Comparison of ENCODE assay signal across 8 mouse cellular contexts in genomic region chr8:105851651-105852143, GRCm38 (mm10). TPM values are rescaled to one million over a fixed set of nuclear protein-coding genes. Genes with fewer than 3 reads are reported as not detected.
A peak's percentile ranks its signal among the peaks of the same experiment; 100 is the strongest.
DNase-seq lines count a peak whose midpoint lies in the region; ATAC-seq and TF ChIP-seq lines count a peak whose summit lies in the region.

No protein-coding gene starts in this region.

- peaks cover 32% of the 10 kb centered on the region for H3K4me1 ChIP-seq in embryonic facial prominence, embryonic 10.5 days
- peaks cover 3% of the 10 kb centered on the region for H3K4me1 ChIP-seq in intestine, postnatal 0 days (replicated peaks; ENCODE audit: control insufficient read depth, insufficient read depth, low read length)
- peaks cover 21% of the 10 kb centered on the region for H3K4me1 ChIP-seq in limb, embryonic 10.5 days
- H3K4me1 ChIP-seq in midbrain, embryonic 12.5 days: peaks cover 21% of the 10 kb centered on the region
- H3K4me1 ChIP-seq in small intestine, adult 2 months (ENCODE audit: control insufficient read depth, insufficient read depth, insufficient read length, low read length): peaks cover 9% of the 10 kb centered on the region

- ATAC-seq in granulocyte monocyte progenitor cell, adult 5-6 weeks (replicated peaks; ENCODE audit: poor library complexity, severe bottlenecking): peak; percentile 83
- ATAC-seq in intestine, postnatal 0 days: peak; percentile 60
- ATAC-seq in midbrain, embryonic 12.5 days (ENCODE audit: low FRiP score, low read depth): peak; percentile 83

- under 1% methylated on average over 34 of the region's 34 CpGs for WGBS in embryonic facial prominence, embryonic 10.5 days
- under 1% methylated on average over 34 of the region's 34 CpGs for WGBS in intestine, postnatal 0 days
- under 1% methylated on average over 34 of the region's 34 CpGs for WGBS in limb, embryonic 10.5 days
- WGBS in midbrain, embryonic 12.5 days: under 1% methylated on average over 34 of the region's 34 CpGs
- under 1% methylated on average over 34 of the region's 34 CpGs for whole genome bisulfite sequencing in small intestine, adult 2 months

- peak overlapping the region; percentile 73 for H3K9ac ChIP-seq in intestine, postnatal 0 days (ENCODE audit: low read depth, low read length)
- H3K9ac ChIP-seq in midbrain, embryonic 12.5 days (replicated peaks): peak overlapping the region; percentile 81

- peak; percentile 85 for DNase-seq in 3134 (ENCODE audit: extremely low read depth, insufficient read length, low spot score)
- peak; percentile 93 for DNase-seq in adrenal gland, postnatal 14 days
- DNase-seq in embryonic facial prominence, embryonic 10.5 days (ENCODE audit: low spot score): peak; percentile 94
- peak; percentile 92 for DNase-seq in limb, embryonic 10.5 days (ENCODE audit: low spot score)

- peak overlapping the region; percentile 83 for H3K4me3 ChIP-seq in embryonic facial prominence, embryonic 10.5 days
- peak overlapping the region; percentile 86 for H3K4me3 ChIP-seq in intestine, postnatal 0 days (ENCODE audit: low read depth, low read length)
- peak overlapping the region; percentile 79 for H3K4me3 ChIP-seq in limb, embryonic 10.5 days
- H3K4me3 ChIP-seq in midbrain, embryonic 12.5 days: peak overlapping the region; percentile 76
- peak overlapping the region; percentile 86 for H3K4me3 ChIP-seq in small intestine, adult 2 months (ENCODE audit: low read depth, low read length)

- no peaks in the 10 kb centered on the region for H3K27me3 ChIP-seq in embryonic facial prominence, embryonic 10.5 days (replicated peaks; ENCODE audit: low read depth, poor library complexity, severe bottlenecking)
- H3K27me3 ChIP-seq in intestine, postnatal 0 days (replicated peaks; ENCODE audit: control insufficient read depth, insufficient read depth, low read length): no peaks in the 10 kb centered on the region
- H3K27me3 ChIP-seq in limb, embryonic 10.5 days (ENCODE audit: low read depth, poor library complexity, severe bottlenecking): no peaks in the 10 kb centered on the region
- no peaks in the 10 kb centered on the region for H3K27me3 ChIP-seq in midbrain, embryonic 12.5 days
- no peaks in the 10 kb centered on the region for H3K27me3 ChIP-seq in small intestine, adult 2 months (ENCODE audit: control insufficient read depth, insufficient read depth, low read length)

- TF ChIP-seq CTCF in intestine, postnatal 0 days (IDR thresholded peaks at IDR 0.05; ENCODE audit: low read depth): no peak
- no peak for TF ChIP-seq CTCF in small intestine, adult 2 months (IDR thresholded peaks at IDR 0.05; ENCODE audit: extremely low read depth, insufficient read length, insufficient replicate concordance, low read depth, low read length)

- peaks cover 33% of the 10 kb centered on the region for H3K36me3 ChIP-seq in embryonic facial prominence, embryonic 10.5 days (replicated peaks)
- peaks cover 23% of the 10 kb centered on the region for H3K36me3 ChIP-seq in intestine, postnatal 0 days (ENCODE audit: control insufficient read depth, insufficient read depth)
- peaks cover 33% of the 10 kb centered on the region for H3K36me3 ChIP-seq in limb, embryonic 10.5 days
- H3K36me3 ChIP-seq in midbrain, embryonic 12.5 days: peaks cover 31% of the 10 kb centered on the region
- H3K36me3 ChIP-seq in small intestine, adult 2 months (ENCODE audit: control insufficient read depth, insufficient read depth, low read length): no peaks in the 10 kb centered on the region; the same call in none of the 2 replicates

- H3K4me2 ChIP-seq in intestine, postnatal 0 days (replicated peaks; ENCODE audit: low read depth): peak overlapping the region; percentile 86
- peak overlapping the region; percentile 87 for H3K4me2 ChIP-seq in midbrain, embryonic 12.5 days (replicated peaks)

- H3K27ac ChIP-seq in embryonic facial prominence, embryonic 10.5 days (replicated peaks): peak overlapping the region; percentile 88
- H3K27ac ChIP-seq in intestine, postnatal 0 days (ENCODE audit: low read depth, low read length): peak overlapping the region; percentile 54; the same call in 1 of the 2 replicates
- H3K27ac ChIP-seq in limb, embryonic 10.5 days: peak overlapping the region; percentile 85
- peak overlapping the region; percentile 64 for H3K27ac ChIP-seq in midbrain, embryonic 12.5 days (replicated peaks)
- no peak overlapping the region for H3K27ac ChIP-seq in small intestine, adult 2 months (ENCODE audit: insufficient read depth, low read depth, low read length)

- H3K9me3 ChIP-seq in embryonic facial prominence, embryonic 10.5 days: no peaks in the 10 kb centered on the region
- H3K9me3 ChIP-seq in intestine, postnatal 0 days (ENCODE audit: control insufficient read depth): no peaks in the 10 kb centered on the region
- no peaks in the 10 kb centered on the region for H3K9me3 ChIP-seq in limb, embryonic 10.5 days (replicated peaks)
- no peaks in the 10 kb centered on the region for H3K9me3 ChIP-seq in midbrain, embryonic 12.5 days

- peak; percentile 41 for TF ChIP-seq POLR2A in small intestine, adult 2 months (IDR thresholded peaks at IDR 0.05; ENCODE audit: low read depth, low read length)

RNA-seq across cellular contexts. Expression of gene Cenpt, which starts 1.4 kb away (rescaled TPM):
- 8.5 and 11.2 TPM in 2 replicates for total RNA-seq in adrenal gland, postnatal 14 days (2021)
- 49.6 and 51.2 TPM in 2 replicates for polyA plus RNA-seq in embryonic facial prominence, embryonic 10.5 days (2016; fragmentation: Nextera tagmentation; extraction: Ambion mirVana)
- 21.4 and 22.0 TPM in 2 replicates for total RNA-seq in granulocyte monocyte progenitor cell, adult 5-6 weeks (2014; fragmentation: Nextera tagmentation)
- 9.9 and 10.0 TPM in 2 replicates for total RNA-seq in granulocyte monocyte progenitor cell, adult 5-6 weeks (2017)
- 8.5 and 9.3 TPM in 2 replicates for polyA plus RNA-seq in intestine, postnatal 0 days (2015; fragmentation: Nextera tagmentation; extraction: Ambion mirVana)
- 45.6 and 49.0 TPM in 2 replicates for polyA plus RNA-seq in limb, embryonic 10.5 days (2016; fragmentation: Nextera tagmentation; extraction: Ambion mirVana)
- polyA plus RNA-seq in midbrain, embryonic 12.5 days (2016; fragmentation: Nextera tagmentation; extraction: Ambion mirVana): 66.3 and 67.0 TPM in 2 replicates
- 5.6 and 9.7 TPM in 2 replicates for polyA plus RNA-seq in small intestine, adult 2 months (2012; rRNA removed)

RNA-seq across cellular contexts. Expression of gene Thap11, which starts 3.2 kb away (rescaled TPM):
- total RNA-seq in adrenal gland, postnatal 14 days (2021): 30.9 and 31.0 TPM in 2 replicates
- 82.1 and 83.0 TPM in 2 replicates for polyA plus RNA-seq in embryonic facial prominence, embryonic 10.5 days (2016; fragmentation: Nextera tagmentation; extraction: Ambion mirVana)
- total RNA-seq in granulocyte monocyte progenitor cell, adult 5-6 weeks (2014; fragmentation: Nextera tagmentation): 20.4 and 30.1 TPM in 2 replicates
- 29.9 and 36.8 TPM in 2 replicates for total RNA-seq in granulocyte monocyte progenitor cell, adult 5-6 weeks (2017)
- 28.3 and 29.2 TPM in 2 replicates for polyA plus RNA-seq in intestine, postnatal 0 days (2015; fragmentation: Nextera tagmentation; extraction: Ambion mirVana)
- polyA plus RNA-seq in limb, embryonic 10.5 days (2016; fragmentation: Nextera tagmentation; extraction: Ambion mirVana): 85.7 and 90.8 TPM in 2 replicates
- polyA plus RNA-seq in midbrain, embryonic 12.5 days (2016; fragmentation: Nextera tagmentation; extraction: Ambion mirVana): 76.7 and 78.6 TPM in 2 replicates
- 24.1 and 39.4 TPM in 2 replicates for polyA plus RNA-seq in small intestine, adult 2 months (2012; rRNA removed)

RNA-seq across cellular contexts. Expression of gene Nutf2, which starts 8.7 kb away (rescaled TPM):
- 22.3 and 41.4 TPM in 2 replicates for total RNA-seq in adrenal gland, postnatal 14 days (2021)
- 394 and 398 TPM in 2 replicates for polyA plus RNA-seq in embryonic facial prominence, embryonic 10.5 days (2016; fragmentation: Nextera tagmentation; extraction: Ambion mirVana)
- total RNA-seq in granulocyte monocyte progenitor cell, adult 5-6 weeks (2014; fragmentation: Nextera tagmentation): 158 and 185 TPM in 2 replicates
- total RNA-seq in granulocyte monocyte progenitor cell, adult 5-6 weeks (2017): 59.3 and 120 TPM in 2 replicates
- polyA plus RNA-seq in intestine, postnatal 0 days (2015; fragmentation: Nextera tagmentation; extraction: Ambion mirVana): 87.7 and 97.3 TPM in 2 replicates
- 379 and 438 TPM in 2 replicates for polyA plus RNA-seq in limb, embryonic 10.5 days (2016; fragmentation: Nextera tagmentation; extraction: Ambion mirVana)
- 280 and 286 TPM in 2 replicates for polyA plus RNA-seq in midbrain, embryonic 12.5 days (2016; fragmentation: Nextera tagmentation; extraction: Ambion mirVana)
- 11.5 and 15.3 TPM in 2 replicates for polyA plus RNA-seq in small intestine, adult 2 months (2012; rRNA removed)

RNA-seq across cellular contexts. Expression of gene Tsnaxip1, which starts 24.2 kb away (rescaled TPM):
- not detected in 2 replicates for total RNA-seq in adrenal gland, postnatal 14 days (2021)
- 0.19 and 0.40 TPM in 2 replicates for polyA plus RNA-seq in embryonic facial prominence, embryonic 10.5 days (2016; fragmentation: Nextera tagmentation; extraction: Ambion mirVana)
- total RNA-seq in granulocyte monocyte progenitor cell, adult 5-6 weeks (2014; fragmentation: Nextera tagmentation): not detected in 2 replicates
- not detected in 2 replicates for total RNA-seq in granulocyte monocyte progenitor cell, adult 5-6 weeks (2017)
- not detected in 2 replicates for polyA plus RNA-seq in intestine, postnatal 0 days (2015; fragmentation: Nextera tagmentation; extraction: Ambion mirVana)
- polyA plus RNA-seq in limb, embryonic 10.5 days (2016; fragmentation: Nextera tagmentation; extraction: Ambion mirVana): 0.10 and 0.14 TPM in 2 replicates
- 0.22 and 0.63 TPM in 2 replicates for polyA plus RNA-seq in midbrain, embryonic 12.5 days (2016; fragmentation: Nextera tagmentation; extraction: Ambion mirVana)
- polyA plus RNA-seq in small intestine, adult 2 months (2012; rRNA removed): not detected in 2 replicates

RNA-seq across cellular contexts. Expression of gene Ranbp10, which starts 24.5 kb away (rescaled TPM):
- total RNA-seq in adrenal gland, postnatal 14 days (2021): 27.3 and 29.8 TPM in 2 replicates
- 11.4 and 12.1 TPM in 2 replicates for polyA plus RNA-seq in embryonic facial prominence, embryonic 10.5 days (2016; fragmentation: Nextera tagmentation; extraction: Ambion mirVana)
- 12.9 and 16.7 TPM in 2 replicates for total RNA-seq in granulocyte monocyte progenitor cell, adult 5-6 weeks (2014; fragmentation: Nextera tagmentation)
- total RNA-seq in granulocyte monocyte progenitor cell, adult 5-6 weeks (2017): 7.2 and 8.3 TPM in 2 replicates
- polyA plus RNA-seq in intestine, postnatal 0 days (2015; fragmentation: Nextera tagmentation; extraction: Ambion mirVana): 4.1 and 4.6 TPM in 2 replicates
- polyA plus RNA-seq in limb, embryonic 10.5 days (2016; fragmentation: Nextera tagmentation; extraction: Ambion mirVana): 11.5 and 14.9 TPM in 2 replicates
- polyA plus RNA-seq in midbrain, embryonic 12.5 days (2016; fragmentation: Nextera tagmentation; extraction: Ambion mirVana): 15.0 and 15.1 TPM in 2 replicates
- polyA plus RNA-seq in small intestine, adult 2 months (2012; rRNA removed): 9.5 and 15.3 TPM in 2 replicates
